Mouse (Mus musculus) hindbrain, postnatal 0 days (tissue): ENCODE measurements around the gene Itga3. TPM values are rescaled to one million over a fixed set of nuclear protein-coding genes. Genes with fewer than 3 reads are reported as not detected.

Experiments
- ATAC-seq: fragments of 200-750 bp; cut with Nextera tagmentation; 2 replicates; pipeline ENCODE4 v1.8.0; 2017; ENCODE audit warnings: mild to moderate bottlenecking, moderate TSS enrichment, moderate library complexity
- DNase-seq: peaks from one replicate; pipeline ENCODE4 v3.0.0-alpha.2; 2015; ENCODE audit warnings: low spot score
- H3K27ac ChIP-seq: fragments of 300-500 bp; sonication (generic); 2 replicates; pipeline ENCODE4 v1.5.1; 2014; ENCODE audit warnings: mild to moderate bottlenecking
- H3K27me3 ChIP-seq: fragments of 300-500 bp; sonication (generic); 2 replicates; pipeline ENCODE4 v1.6.1; 2014; ENCODE audit warnings: low read length, mixed read lengths; ENCODE audit not compliant: insufficient read depth
- H3K36me3 ChIP-seq: fragments of 300-500 bp; sonication (generic); 2 replicates; pipeline ENCODE4 v1.6.1; 2014; ENCODE audit warnings: low read length, mixed read lengths; ENCODE audit not compliant: insufficient read depth
- H3K4me1 ChIP-seq: fragments of 300-500 bp; sonication (generic); 2 replicates; pipeline ENCODE4 v1.6.1; 2014; ENCODE audit warnings: antibody characterized with exemption, low read length, mixed read lengths; ENCODE audit not compliant: insufficient read depth
- H3K4me2 ChIP-seq: fragments of 300-500 bp; sonication (generic); 2 replicates; pipeline ENCODE4 v1.6.1; 2014; ENCODE audit warnings: low read depth, mild to moderate bottlenecking, low read length, moderate library complexity, mixed read lengths
- H3K4me3 ChIP-seq: fragments of 300-500 bp; sonication (generic); 2 replicates; pipeline ENCODE4 v1.5.1; 2014; ENCODE audit warnings: low read length
- H3K9ac ChIP-seq: fragments of 300-500 bp; sonication (generic); replicated peaks from 2 replicates; pipeline ENCODE4 v1.6.1; 2014; ENCODE audit warnings: mild to moderate bottlenecking, low read length, moderate library complexity, mixed read lengths
- H3K9me3 ChIP-seq: fragments of 300-500 bp; sonication (generic); 2 replicates; pipeline ENCODE4 v1.6.1; 2016; ENCODE audit warnings: low read length, mixed read lengths
- CTCF ChIP-seq: IDR thresholded peaks from 2 replicates; pipeline ENCODE4 v1.5.1; 2016; ENCODE audit warnings: antibody characterized with exemption, control low read depth, low read depth
- WGBS: fragments of 180-500 bp; shearing (Covaris S2); extraction: QIAGEN DNeasy Blood & Tissue Kit; methylation state at CpG from one replicate; pipeline ENCODE4 v1.1.7; 2014; 5-methylcytosine and 5-hydroxymethylcytosine counted together
- polyA plus RNA-seq: library from polyadenylated mRNA; unstranded; fragments of >200 nt; fragmentation: Nextera tagmentation; extraction: Ambion mirVana; gene quantifications from 2 replicates; pipeline ENCODE4 v1.2.1, GENCODE M21; 2015
- total RNA-seq: library from RNA; depleted of rRNA; stranded (reverse); fragments of >200 nt; gene quantifications from 2 replicates; pipeline ENCODE4 v1.2.3, GENCODE M21; 2014

Itga3 gene
- total and polyA plus RNA-seq, 2 experiments from 2014 or later, result 13.2 to 68.8 TPM

- Histone ChIP-seq H3K9me3 (no peaks in the 10 kb centered on the region), H3K9ac (no peak overlapping the region), H3K4me3 (no peak overlapping the region), H3K4me1 (peaks cover 16% of the 10 kb centered on the region), H3K4me2 (no peak overlapping the region), H3K27me3 (no peaks in the 10 kb centered on the region), H3K27ac (peak overlapping the region; percentile 22), H3K36me3 (peaks cover 74% of the 10 kb centered on the region)
- WGBS, result 1% methylated on average over 8 of the region's 8 CpGs
- peak; percentile 86 for DNase-seq
- ATAC-seq, result peak; percentile 64
- TF ChIP-seq CTCF, result peak; percentile 94
These were observed 75.5 kb downstream of the Itga3 start for GRCm38 (mm10) chr11:95001058-95001457.

DNA sequence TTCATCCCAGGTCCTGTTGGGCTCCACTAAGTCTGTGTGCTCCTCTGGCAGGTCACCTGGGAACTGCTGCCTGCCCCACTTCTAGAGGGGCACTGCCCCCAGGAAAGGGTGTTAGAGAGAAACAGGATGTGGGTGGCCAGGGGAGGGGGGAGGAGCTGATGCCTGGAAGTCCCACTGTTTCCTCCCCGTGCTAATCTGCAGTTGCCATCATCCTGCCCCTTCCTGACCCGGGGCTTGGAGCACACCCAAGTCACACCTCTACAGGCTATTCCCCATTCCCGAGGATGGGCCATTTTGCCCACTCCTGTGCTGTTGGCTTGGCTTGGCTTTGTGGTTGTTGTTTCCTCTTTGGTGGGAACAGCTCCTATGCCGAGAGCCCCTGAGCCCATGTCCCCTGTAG is 76.1 kb downstream of the Itga3 start:
- Histone ChIP-seq H3K4me3 (no peak overlapping the region), H3K27me3 (no peaks in the 10 kb centered on the region), H3K9me3 (no peaks in the 10 kb centered on the region), H3K27ac (peak overlapping the region; percentile 22), H3K9ac (no peak overlapping the region), H3K4me2 (no peak overlapping the region), H3K36me3 (peaks cover 70% of the 10 kb centered on the region), H3K4me1 (peaks cover 19% of the 10 kb centered on the region)
- 22% methylated on average over 4 of the region's 4 CpGs for WGBS
- ATAC-seq, result peak; percentile 16; the same call in 1 of the 2 replicates
- no peak for DNase-seq
- TF ChIP-seq CTCF, result no peak

DNA sequence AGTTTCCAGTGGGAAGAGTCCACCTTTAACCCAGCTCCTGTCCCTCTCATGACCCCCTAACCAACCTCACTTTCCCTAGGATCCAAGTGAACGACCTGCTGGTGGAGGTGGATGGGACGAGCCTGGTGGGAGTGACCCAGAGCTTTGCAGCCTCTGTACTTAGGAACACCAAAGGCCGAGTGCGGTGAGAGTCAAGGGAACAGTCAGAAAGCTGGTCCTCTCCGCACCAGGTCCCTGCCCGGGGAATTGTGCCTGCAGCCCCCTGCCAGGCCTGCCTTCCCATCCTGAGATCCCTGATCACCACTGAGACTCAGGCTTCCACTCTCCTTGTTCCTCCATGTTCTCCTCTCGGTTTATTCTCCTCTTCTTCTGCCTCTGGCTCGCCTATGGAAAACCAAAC is 76.5 kb downstream of the Itga3 start:
- Histone ChIP-seq H3K27ac (peak overlapping the region; percentile 22), H3K9ac (no peak overlapping the region), H3K4me1 (peaks cover 22% of the 10 kb centered on the region), H3K9me3 (no peaks in the 10 kb centered on the region), H3K27me3 (no peaks in the 10 kb centered on the region), H3K4me3 (no peak overlapping the region), H3K4me2 (no peak overlapping the region), H3K36me3 (peaks cover 65% of the 10 kb centered on the region)
- no peak for DNase-seq
- ATAC-seq, result no peak
- 68% methylated on average over 8 of the region's 8 CpGs for WGBS
- TF ChIP-seq CTCF, result no peak

GRCm38 (mm10) chr11:94998041-94998531 is 78.5 kb downstream of the Itga3 start:
- H3K9me3 ChIP-seq, result no peaks in the 10 kb centered on the region
- peaks cover 45% of the 10 kb centered on the region for H3K36me3 ChIP-seq
- H3K27me3 ChIP-seq, result no peaks in the 10 kb centered on the region
- DNase-seq (peak; percentile 63), ATAC-seq (peak; percentile 36; the same call in 1 of the 2 replicates)
- WGBS, result 44% methylated on average over 16 of the region's 16 CpGs
- H3K4me1 ChIP-seq, result peaks cover 41% of the 10 kb centered on the region
- TF ChIP-seq CTCF, result no peak
- no peak overlapping the region for H3K4me3 ChIP-seq
- no peak overlapping the region for H3K4me2 ChIP-seq
- H3K9ac ChIP-seq, result no peak overlapping the region
- no peak overlapping the region for H3K27ac ChIP-seq

- Histone ChIP-seq H3K9ac (no peak overlapping the region), H3K4me1 (peaks cover 41% of the 10 kb centered on the region), H3K27ac (no peak overlapping the region), H3K36me3 (peaks cover 41% of the 10 kb centered on the region), H3K4me2 (no peak overlapping the region), H3K4me3 (no peak overlapping the region), H3K9me3 (no peaks in the 10 kb centered on the region), H3K27me3 (no peaks in the 10 kb centered on the region)
- TF ChIP-seq CTCF, result no peak
- no peak for DNase-seq
- 47% methylated on average over 5 of the region's 5 CpGs for WGBS
- ATAC-seq, result no peak
These were observed 79.0 kb downstream of the Itga3 start for GRCm38 (mm10) chr11:94997596-94997995.

DNA sequence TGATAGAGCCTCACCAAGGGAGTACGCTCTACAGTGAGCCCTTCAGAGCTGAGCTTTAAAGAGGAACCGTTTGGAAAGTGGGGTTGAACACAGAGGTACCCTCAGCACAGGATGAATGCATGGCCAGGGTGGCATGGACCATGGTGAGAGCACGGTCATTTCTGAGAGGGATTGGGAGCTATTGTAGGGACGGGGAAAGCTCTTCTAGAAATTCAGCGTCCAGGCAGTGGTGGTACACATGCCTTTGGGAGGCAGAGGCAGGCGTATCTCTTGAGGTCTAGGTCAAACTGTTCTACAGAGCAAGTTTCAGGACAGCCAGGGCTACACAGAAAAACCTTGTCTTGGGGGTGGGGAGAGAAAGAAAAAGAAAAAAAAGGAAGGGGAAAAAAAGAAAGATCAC is 79.6 kb downstream of the Itga3 start:
- no peak for DNase-seq
- ATAC-seq, result no peak
- no peak overlapping the region for H3K9ac ChIP-seq
- H3K36me3 ChIP-seq, result peaks cover 35% of the 10 kb centered on the region
- no peak overlapping the region for H3K27ac ChIP-seq
- H3K9me3 ChIP-seq, result no peaks in the 10 kb centered on the region
- no peak overlapping the region for H3K4me2 ChIP-seq
- TF ChIP-seq CTCF, result no peak
- H3K4me1 ChIP-seq, result peaks cover 41% of the 10 kb centered on the region
- WGBS, result 92% methylated on average over 6 of the region's 6 CpGs
- H3K4me3 ChIP-seq, result no peak overlapping the region
- H3K27me3 ChIP-seq, result no peaks in the 10 kb centered on the region

- H3K27ac ChIP-seq, result no peak overlapping the region
- TF ChIP-seq CTCF, result no peak
- no peak for ATAC-seq
- peak overlapping the region; percentile 85; the same call in 1 of the 2 replicates for H3K9ac ChIP-seq
- DNase-seq, result no peak
- peaks cover 39% of the 10 kb centered on the region for H3K4me1 ChIP-seq
- 77% methylated on average over 8 of the region's 8 CpGs for WGBS
- H3K4me3 ChIP-seq, result no peak overlapping the region
- H3K36me3 ChIP-seq, result peaks cover 28% of the 10 kb centered on the region
- no peaks in the 10 kb centered on the region for H3K27me3 ChIP-seq
- H3K4me2 ChIP-seq, result peak overlapping the region; percentile 99
- H3K9me3 ChIP-seq, result no peaks in the 10 kb centered on the region
These were observed 80.5 kb downstream of the Itga3 start for GRCm38 (mm10) chr11:94996101-94996500.
